Comparison of ENCODE assay signal across 21 mouse cellular contexts in the genomic region with DNA sequence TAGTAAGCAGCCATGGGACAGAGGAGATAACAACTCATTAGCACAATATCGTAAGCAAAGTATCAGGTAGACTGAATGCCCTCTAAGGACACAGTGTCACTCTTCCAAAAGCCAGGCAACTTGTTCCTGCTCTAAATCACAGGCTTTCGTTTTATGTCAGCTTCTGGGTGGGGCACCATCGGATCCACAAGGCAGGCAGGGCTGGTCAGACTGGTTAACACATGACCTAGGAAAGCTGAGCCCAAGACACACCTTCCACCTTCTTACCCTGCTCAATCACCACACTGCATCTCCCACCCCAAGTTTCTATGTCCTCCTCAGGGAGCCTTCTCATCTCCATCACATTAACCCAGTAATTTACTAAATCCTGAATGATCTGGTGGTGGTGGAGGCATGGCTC.
DNase-seq lines count a peak whose midpoint lies in the region; ATAC-seq lines count a peak whose summit lies in the region.
"Had no signal": no experiment of that assay in that cellular context is flagged by ENCODE, and none has a peak within 500 bp of the region (broad histone marks: within the 10 kb centered on the region; RNA-seq: fewer than 3 reads in every experiment).

No protein-coding gene starts in this region.

- no peak overlapping the region for H3K9ac ChIP-seq in stomach, embryonic 15.5 days
- H3K9ac ChIP-seq in hindbrain, embryonic 14.5 days, result no peak overlapping the region
- H3K9ac ChIP-seq: embryonic facial prominence, embryonic 13.5 days; hindbrain, embryonic 13.5 days had no signal

- peak; percentile 2 for DNase-seq in lung, postnatal 25 days (ENCODE audit: low spot score)
- no peak for DNase-seq in lung, postnatal 14 days
- DNase-seq in urinary bladder, postnatal 36 days (ENCODE audit: low spot score in 2 of 2), result peak; percentile 20 to 35
- DNase-seq in urinary bladder, postnatal 10 days (ENCODE audit: low spot score), result no peak
- no peak for DNase-seq in hindbrain, embryonic 14.5 days (ENCODE audit: low spot score)
- DNase-seq in adipocyte (ENCODE audit: low spot score), result no peak
- DNase-seq: adrenal gland, postnatal 14 days; cerebellum, adult 11-12 months; cerebellum, adult 9-10 months; cerebellum, postnatal 25 days; gastrocnemius, adult 2 months; gastrocnemius, postnatal 36 days; heart, adult 11 months; heart, postnatal 10 days; heart, postnatal 4 days had no signal

- no peaks in the 10 kb centered on the region for H3K9me3 ChIP-seq in stomach, embryonic 15.5 days
- H3K9me3 ChIP-seq in hindbrain, embryonic 14.5 days (ENCODE audit: control insufficient read depth, low read length), result no peaks in the 10 kb centered on the region
- H3K9me3 ChIP-seq: embryonic facial prominence, embryonic 13.5 days; forebrain, embryonic 10.5 days; hindbrain, embryonic 13.5 days had no signal

- 66% methylated on average over 3 of the region's 3 CpGs for WGBS in stomach, embryonic 15.5 days
- 83% methylated on average over 3 of the region's 3 CpGs for WGBS in hindbrain, embryonic 14.5 days

- no peak overlapping the region for H3K27ac ChIP-seq in stomach, embryonic 15.5 days
- no peak overlapping the region for H3K27ac ChIP-seq in hindbrain, embryonic 14.5 days
- H3K27ac ChIP-seq: embryonic facial prominence, embryonic 13.5 days; forebrain, embryonic 10.5 days; gastrocnemius, adult 2 months; hindbrain, embryonic 13.5 days had no signal

- no peak overlapping the region for H3K4me3 ChIP-seq in stomach, embryonic 15.5 days (replicated peaks)
- H3K4me3 ChIP-seq in hindbrain, embryonic 14.5 days (replicated peaks; ENCODE audit: low read length), result no peak overlapping the region
- H3K4me3 ChIP-seq: embryonic facial prominence, embryonic 13.5 days; erythroblast, embryonic 14.5 days; forebrain, embryonic 10.5 days; gastrocnemius, adult 2 months; hindbrain, embryonic 13.5 days had no signal

- no peak overlapping the region for H3K4me2 ChIP-seq in stomach, embryonic 15.5 days
- no peak overlapping the region for H3K4me2 ChIP-seq in hindbrain, embryonic 14.5 days (replicated peaks)
- H3K4me2 ChIP-seq: embryonic facial prominence, embryonic 13.5 days; hindbrain, embryonic 13.5 days had no signal

- ATAC-seq in stomach, embryonic 15.5 days (ENCODE audit: insufficient read depth, low FRiP score, low read depth), result peak; percentile 63; the same call in 1 of the 2 replicates
- ATAC-seq in hindbrain, embryonic 14.5 days (ENCODE audit: low FRiP score), result no peak
- ATAC-seq: forebrain, embryonic 14.5 days had no signal

- no peaks in the 10 kb centered on the region for H3K4me1 ChIP-seq in stomach, embryonic 15.5 days
- H3K4me1 ChIP-seq in hindbrain, embryonic 14.5 days (replicated peaks; ENCODE audit: control insufficient read depth, insufficient read depth, low read length), result no peaks in the 10 kb centered on the region
- H3K4me1 ChIP-seq: embryonic facial prominence, embryonic 13.5 days; hindbrain, embryonic 13.5 days had no signal

- no peaks in the 10 kb centered on the region for H3K36me3 ChIP-seq in stomach, embryonic 15.5 days
- H3K36me3 ChIP-seq in hindbrain, embryonic 14.5 days (replicated peaks; ENCODE audit: control insufficient read depth, insufficient read depth), result no peaks in the 10 kb centered on the region
- H3K36me3 ChIP-seq: embryonic facial prominence, embryonic 13.5 days; forebrain, embryonic 10.5 days; hindbrain, embryonic 13.5 days had no signal

- H3K27me3 ChIP-seq in stomach, embryonic 15.5 days (replicated peaks), result no peaks in the 10 kb centered on the region
- no peaks in the 10 kb centered on the region for H3K27me3 ChIP-seq in hindbrain, embryonic 14.5 days (ENCODE audit: control insufficient read depth, insufficient read depth, low read length)
- H3K27me3 ChIP-seq: hindbrain, embryonic 13.5 days had no signal

Comparison
In these comparisons a context has a peak if more than half of its experiments do, and no peak if none do; other contexts are left out.
1. DNase-seq: peak in lung, postnatal 25 days (single experiment) and urinary bladder, postnatal 36 days (2 of 2); none in lung, postnatal 14 days (single experiment), urinary bladder, postnatal 10 days (single experiment), hindbrain, embryonic 14.5 days (single experiment) and adipocyte (single experiment).